Mouse (Mus musculus): Measurements from ENCODE around the gene D8Ertd738e.
A peak's percentile ranks its signal among the peaks of the same experiment; 100 is the strongest.

Gene D8Ertd738e

GRCm38 (mm10) chr8:84236410-84236997, 13.0 kb downstream of the D8Ertd738e start:
- DNase-seq: peak; percentile 34 to 38

- DNase-seq: no peak
Observed at GRCm38 (mm10) chr8:84235746-84236409, 13.6 kb downstream of the D8Ertd738e start.

GRCm38 (mm10) chr8:84233055-84233454, 16.5 kb downstream of the D8Ertd738e start:
- no peak for DNase-seq

- DNase-seq: no peak
Observed at GRCm38 (mm10) chr8:84230735-84231134, 18.8 kb downstream of the D8Ertd738e start.

- no peak for DNase-seq
Observed at GRCm38 (mm10) chr8:84223322-84224029, 26.0 kb downstream of the D8Ertd738e start.

GRCm38 (mm10) chr8:84222566-84223165, 26.9 kb downstream of the D8Ertd738e start:
- DNase-seq: no peak

- no peak for DNase-seq
Observed at GRCm38 (mm10) chr8:84220105-84220504, 29.4 kb downstream of the D8Ertd738e start.

GRCm38 (mm10) chr8:84218143-84218542, 31.4 kb downstream of the D8Ertd738e start:
- DNase-seq: no peak

GRCm38 (mm10) chr8:84217206-84217605, 32.3 kb downstream of the D8Ertd738e start:
- no peak for DNase-seq

- DNase-seq: no peak
Observed at GRCm38 (mm10) chr8:84213277-84213676, 36.2 kb downstream of the D8Ertd738e start.

GRCm38 (mm10) chr8:84211881-84212563, 37.5 kb downstream of the D8Ertd738e start:
- no peak for DNase-seq

- DNase-seq: no peak
Observed at GRCm38 (mm10) chr8:84211202-84211601, 38.3 kb downstream of the D8Ertd738e start.

GRCm38 (mm10) chr8:84210167-84210791, 39.2 kb downstream of the D8Ertd738e start:
- DNase-seq: peak; percentile 88 to 92

GRCm38 (mm10) chr8:84208381-84209380, 40.8 kb downstream of the D8Ertd738e start:
- DNase-seq: no peak

- DNase-seq: no peak
Observed at GRCm38 (mm10) chr8:84207811-84208210, 41.7 kb downstream of the D8Ertd738e start.

- DNase-seq: no peak
Observed at GRCm38 (mm10) chr8:84206666-84207065, 42.9 kb downstream of the D8Ertd738e start.

GRCm38 (mm10) chr8:84205073-84205472, 44.4 kb downstream of the D8Ertd738e start:
- no peak for DNase-seq

- no peak for DNase-seq
Observed at GRCm38 (mm10) chr8:84203975-84204772, 45.3 kb downstream of the D8Ertd738e start.

- peak in 1 of 2 experiments; percentile 60 for DNase-seq
Observed at GRCm38 (mm10) chr8:84202938-84203917, 46.3 kb downstream of the D8Ertd738e start.

All from cerebellum, postnatal 25 days (tissue).